Mouse (Mus musculus) CH12.LX (cell line): ENCODE measurements around the gene Gm21969. TPM values are rescaled to one million over a fixed set of nuclear protein-coding genes. Genes with fewer than 3 reads are reported as not detected.

Source experiments
- DNase-seq: peaks from one replicate; pipeline ENCODE4 v3.0.0-alpha.2; 2013; ENCODE audit errors: extremely low read depth
- H3K27ac ChIP-seq: 2 replicates; pipeline ENCODE4 v1.5.1; 2012; ENCODE audit warnings: low read depth, mild to moderate bottlenecking, control low read depth, moderate library complexity; ENCODE audit not compliant: insufficient read depth
- H3K27me3 ChIP-seq: replicated peaks from 2 replicates; pipeline ENCODE3; 2012; ENCODE audit warnings: inconsistent platforms
- H3K36me3 ChIP-seq, 2 experiments: replicated peaks in 1 of 2; 2 replicates each; pipeline versions ENCODE3 to v1.6.1; 2012; ENCODE audit warnings: inconsistent platforms in 1 of 2, low read length in 1 of 2, mild to moderate bottlenecking in 1 of 2, mixed read lengths in 1 of 2, moderate library complexity in 1 of 2; ENCODE audit not compliant: control insufficient read depth in 1 of 2, insufficient read depth in 1 of 2
- H3K4me1 ChIP-seq, 2 experiments: 2 replicates each; pipeline ENCODE4 v1.6.1; 2012; ENCODE audit warnings: inconsistent platforms in 1 of 2, moderate library complexity in 1 of 2; ENCODE audit not compliant: insufficient read depth in 2 of 2, control insufficient read depth in 1 of 2
- H3K4me2 ChIP-seq: 2 replicates; pipeline ENCODE4 v1.6.1; 2012; ENCODE audit warnings: low read depth, mild to moderate bottlenecking, control low read depth; ENCODE audit not compliant: poor library complexity, insufficient read depth, severe bottlenecking
- H3K4me3 ChIP-seq, 3 experiments: fragments of 150-350 bp in 1 of 3; sonication (generic) in 1 of 3; replicated peaks in 1 of 3; 2 replicates each; pipeline versions ENCODE3 to v1.5.1; 2011 to 2012; ENCODE audit warnings: low read depth in 2 of 3, low read length in 2 of 3, mild to moderate bottlenecking in 2 of 3, moderate library complexity in 2 of 3, control low read depth in 1 of 3, improper control_type of control experiment in 1 of 3, inconsistent platforms in 1 of 3, mixed read lengths in 1 of 3; ENCODE audit not compliant: poor library complexity in 1 of 3
- H3K79me2 ChIP-seq: replicated peaks from 2 replicates; pipeline ENCODE4 v1.6.1; 2012; ENCODE audit warnings: mild to moderate bottlenecking, moderate library complexity; ENCODE audit not compliant: control insufficient read depth, poor library complexity, insufficient read depth, severe bottlenecking; ENCODE audit errors: extremely low read depth
- H3K9ac ChIP-seq: 2 replicates; pipeline ENCODE4 v1.6.1; 2012; ENCODE audit warnings: low read depth, mild to moderate bottlenecking, control low read depth, moderate library complexity; ENCODE audit not compliant: insufficient read depth
- H3K9me3 ChIP-seq: replicated peaks from 2 replicates; pipeline ENCODE3; 2012; ENCODE audit warnings: low read length, inconsistent platforms, mixed read lengths
- BHLHE40 ChIP-seq: IDR thresholded peaks from 2 replicates; pipeline ENCODE4 v1.6.1; 2011; ENCODE audit warnings: mild to moderate bottlenecking, low read depth, low read length, improper control_type of control experiment
- CHD1 ChIP-seq: IDR thresholded peaks from 2 replicates; pipeline ENCODE4 v1.6.1; 2012; ENCODE audit warnings: low read depth, low read length, improper control_type of control experiment, inconsistent platforms
- CHD2 ChIP-seq: IDR thresholded peaks from 2 replicates; pipeline ENCODE4 v1.6.1; 2011; ENCODE audit warnings: low read length, improper control_type of control experiment
- CTCF ChIP-seq, 2 experiments: IDR thresholded peaks in 1 of 2; conservative IDR thresholded peaks in 1 of 2; 2 replicates each; pipeline ENCODE4 v1.5.1; 2011 to 2012; ENCODE audit warnings: low read depth in 2 of 2, low read length in 2 of 2, improper control_type of control experiment in 1 of 2, inconsistent platforms in 1 of 2, mild to moderate bottlenecking in 1 of 2, moderate library complexity in 1 of 2
- GABPA ChIP-seq: IDR thresholded peaks from 2 replicates; pipeline ENCODE4 v1.6.1; 2012; ENCODE audit warnings: low read depth, low read length, improper control_type of control experiment, inconsistent platforms; ENCODE audit not compliant: insufficient replicate concordance
- HCFC1 ChIP-seq: IDR thresholded peaks from 2 replicates; pipeline ENCODE4 v1.6.1; 2012; ENCODE audit warnings: low read depth, mild to moderate bottlenecking, inconsistent platforms, low read length, improper control_type of control experiment
- JUN ChIP-seq: IDR thresholded peaks from 2 replicates; pipeline ENCODE4 v1.6.1; 2011; ENCODE audit warnings: low read depth, mild to moderate bottlenecking, low read length, improper control_type of control experiment, moderate library complexity; ENCODE audit not compliant: insufficient read depth
- JUND ChIP-seq: conservative IDR thresholded peaks from 2 replicates; pipeline ENCODE4 v1.6.1; 2011; ENCODE audit warnings: low read depth, low read length, improper control_type of control experiment
- MAX ChIP-seq: IDR thresholded peaks from 2 replicates; pipeline ENCODE4 v1.6.1; 2011; ENCODE audit warnings: low read length, improper control_type of control experiment
- MAZ ChIP-seq: IDR thresholded peaks from 2 replicates; pipeline ENCODE4 v1.6.1; 2012; ENCODE audit warnings: low read depth, mild to moderate bottlenecking, inconsistent platforms, low read length, improper control_type of control experiment, moderate library complexity
- MEF2A ChIP-seq: IDR thresholded peaks from 2 replicates; pipeline ENCODE4 v1.6.1; 2014; ENCODE audit warnings: low read depth, mild to moderate bottlenecking, inconsistent platforms, low read length, improper control_type of control experiment, borderline replicate concordance
- MYC ChIP-seq: IDR thresholded peaks from 2 replicates; pipeline ENCODE4 v1.6.1; 2011; ENCODE audit warnings: low read depth, mild to moderate bottlenecking, improper control_type of control experiment, low read length
- NRF1 ChIP-seq: IDR thresholded peaks from 2 replicates; pipeline ENCODE4 v1.6.1; 2014; ENCODE audit warnings: low read depth, mild to moderate bottlenecking, inconsistent platforms, low read length, improper control_type of control experiment, moderate library complexity
- POLR2AphosphoS2 ChIP-seq: IDR thresholded peaks from 2 replicates; pipeline ENCODE4 v1.6.1; 2011; ENCODE audit warnings: low read depth, low read length, improper control_type of control experiment
- RAD21 ChIP-seq: IDR thresholded peaks from 2 replicates; pipeline ENCODE4 v1.6.1; 2011; ENCODE audit warnings: low read depth, mild to moderate bottlenecking, low read length, improper control_type of control experiment, moderate library complexity
- SMC3 ChIP-seq: IDR thresholded peaks from 2 replicates; pipeline ENCODE4 v1.6.1; 2011; ENCODE audit warnings: low read depth, low read length, improper control_type of control experiment
- TBP ChIP-seq: conservative IDR thresholded peaks from 2 replicates; pipeline ENCODE4 v1.6.1; 2011; ENCODE audit warnings: low read depth, low read length, improper control_type of control experiment
- UBTF ChIP-seq: IDR thresholded peaks from 2 replicates; pipeline ENCODE4 v1.6.1; 2012; ENCODE audit warnings: low read depth, mild to moderate bottlenecking, inconsistent platforms, low read length, improper control_type of control experiment, moderate library complexity
- ZKSCAN1 ChIP-seq: IDR thresholded peaks from 2 replicates; pipeline ENCODE4 v1.6.1; 2012; ENCODE audit warnings: low read depth, inconsistent platforms, low read length, improper control_type of control experiment, borderline replicate concordance
- ZNF384 ChIP-seq: IDR thresholded peaks from 2 replicates; pipeline ENCODE4 v1.6.1; 2012; ENCODE audit warnings: low read depth, low read length, improper control_type of control experiment, inconsistent platforms
- dilution Hi-C: fragments of 300-500 bp; cut with MboI; formaldehyde crosslinking; loops from 2 replicates; pipeline ENCODE4 v1.14.3; 2020; ENCODE audit warnings: low sequenced_read_pairs; ENCODE audit not compliant: extremely low pct_unique_long_range_greater_than_20kb, extremely low pct_ligation_motif_present
- in situ Hi-C: fragments of 300-500 bp; cut with MboI; formaldehyde crosslinking; loops from 3 replicates; pipeline ENCODE4 v1.14.3; 2019; ENCODE audit warnings: low sequenced_read_pairs, low pct_ligation_motif_present, low pct_unique_long_range_greater_than_20kb, mixed read lengths
- polyA plus RNA-seq: library from polyadenylated mRNA; unstranded; fragments of >175 nt; gene quantifications from 2 replicates; pipeline ENCODE4 v1.2.1, GENCODE M21; 2012; ENCODE audit warnings: low read depth; ENCODE audit not compliant: insufficient read length
- total RNA-seq, 2 experiments: library from RNA; depleted of rRNA; stranded (reverse); fragments of 300-350 nt in 1 of 2; fragments of >200 nt in 1 of 2; gene quantifications; 2 replicates each; pipeline ENCODE4 v1.2.3; 2012 to 2014

The Gm21969 gene
- total and polyA plus RNA-seq, 3 experiments: not detected

GRCm38 (mm10) chr4:139568361-139568760 lies 34.6 kb upstream of the Gm21969 start:
- no peak overlapping the region for H3K9ac ChIP-seq
- in situ Hi-C loops (no loop called here), dilution Hi-C loops (no loop called here)
- no peak for DNase-seq
- H3K27ac ChIP-seq: no peak overlapping the region
- H3K4me1 ChIP-seq: no peaks in the 10 kb centered on the region
- no peaks in the 10 kb centered on the region for H3K79me2 ChIP-seq
- no peaks in the 10 kb centered on the region for H3K9me3 ChIP-seq
- no peak overlapping the region for H3K4me2 ChIP-seq
- H3K4me3 ChIP-seq: no peak overlapping the region
- TF ChIP-seq ZKSCAN1: no peak
- no peak for TF ChIP-seq MYC
- TF ChIP-seq CTCF (conservative IDR thresholded peaks at IDR 0.05 in 1 of 2, IDR thresholded peaks at IDR 0.05 in 1 of 2; ENCODE audit: low read depth in 2 of 2, low read length in 2 of 2): no peak
- no peak for TF ChIP-seq MAZ
- TF ChIP-seq TBP: no peak
- no peak for TF ChIP-seq MAX
- TF ChIP-seq RAD21: no peak
- no peak for TF ChIP-seq POLR2AphosphoS2
- TF ChIP-seq BHLHE40: no peak
- TF ChIP-seq HCFC1: no peak
- TF ChIP-seq UBTF: no peak
- H3K36me3 ChIP-seq: no peaks in the 10 kb centered on the region
- peaks cover 89% of the 10 kb centered on the region for H3K27me3 ChIP-seq

GRCm38 (mm10) chr4:139570756-139571155 lies 32.2 kb upstream of the Gm21969 start:
- H3K27me3 ChIP-seq: peaks cover 90% of the 10 kb centered on the region
- no peak overlapping the region for H3K9ac ChIP-seq
- H3K79me2 ChIP-seq: no peaks in the 10 kb centered on the region
- dilution Hi-C loops: no loop called here
- no peaks in the 10 kb centered on the region for H3K36me3 ChIP-seq
- in situ Hi-C loops: no loop called here
- peaks cover 9 to 15% of the 10 kb centered on the region in 2 experiments; a peak in 3 of 4 replicates for H3K4me1 ChIP-seq
- no peak overlapping the region for H3K4me3 ChIP-seq
- H3K4me2 ChIP-seq: no peak overlapping the region
- peaks cover 4% of the 10 kb centered on the region for H3K9me3 ChIP-seq
- TF ChIP-seq HCFC1: no peak
- TF ChIP-seq CTCF (conservative IDR thresholded peaks at IDR 0.05 in 1 of 2, IDR thresholded peaks at IDR 0.05 in 1 of 2; ENCODE audit: low read depth in 2 of 2, low read length in 2 of 2): peak in 1 of 2 experiments; percentile 62; a peak in 2 of 4 replicates
- no peak for TF ChIP-seq CHD1
- TF ChIP-seq SMC3: peak; percentile 55
- peak; percentile 32 for TF ChIP-seq RAD21
- TF ChIP-seq, all 38 proteins: peak for 3
- H3K27ac ChIP-seq: no peak overlapping the region
- DNase-seq: no peak

GRCm38 (mm10) chr4:139572928-139573512 lies 30.0 kb upstream of the Gm21969 start:
- TF ChIP-seq UBTF (no peak), CHD2 (no peak), ZNF384 (no peak), NRF1 (no peak), MYC (no peak), ZKSCAN1 (no peak), JUND (no peak), TBP (no peak), MEF2A (no peak), GABPA (no peak), JUN (no peak), CTCF (conservative IDR thresholded peaks at IDR 0.05 in 1 of 2, IDR thresholded peaks at IDR 0.05 in 1 of 2; ENCODE audit: low read depth in 2 of 2, low read length in 2 of 2) (no peak), CHD1 (no peak)
- in situ Hi-C loops: no loop called here
- H3K4me3 ChIP-seq: no peak overlapping the region
- peaks cover 91% of the 10 kb centered on the region for H3K27me3 ChIP-seq
- H3K4me1 ChIP-seq: peaks cover 10 to 17% of the 10 kb centered on the region in 2 experiments; a peak in 3 of 4 replicates
- H3K4me2 ChIP-seq: no peak overlapping the region
- H3K27ac ChIP-seq: no peak overlapping the region
- no peaks in the 10 kb centered on the region for H3K36me3 ChIP-seq
- no peak for DNase-seq
- dilution Hi-C loops: no loop called here
- no peaks in the 10 kb centered on the region for H3K79me2 ChIP-seq
- peaks cover 4% of the 10 kb centered on the region for H3K9me3 ChIP-seq
- H3K9ac ChIP-seq: no peak overlapping the region
